Mouse (Mus musculus) cerebellum, adult 2 months (tissue): ENCODE measurements at regions not wholly inside any gene's neighbourhood (a gene's known extent, or its start where the extent isn't known, plus 50 kb on each side); places are given as distances from the start of the nearest gene placed in this dataset.

Source experiments
- CTCF ChIP-seq: fragments of 200-500 bp; IDR thresholded peaks from 2 replicates; pipeline ENCODE4 v1.5.1; 2011; ENCODE audit warnings: low read depth, mild to moderate bottlenecking, control low read depth, low read length, moderate library complexity, borderline replicate concordance; ENCODE audit not compliant: insufficient read depth
- POLR2A ChIP-seq: fragments of 200-500 bp; IDR thresholded peaks from 2 replicates; pipeline ENCODE4 v1.6.1; 2011; ENCODE audit warnings: low read length, control low read depth, borderline replicate concordance; ENCODE audit not compliant: insufficient read depth

- TF ChIP-seq CTCF (no peak), POLR2A (no peak)
Measured at GRCm38 (mm10) chr3:20538492-20539004, 171.6 kb upstream of the Agtr1b start.
